Mouse (Mus musculus) yolk sac, embryonic 10.5 days (tissue): Measurements from ENCODE around the gene Mesd.
"Not testable (repeated sequence)": the region's sequence is repeated elsewhere in the genome, so short reads cannot be mapped to it uniquely, and the experiment has no call there.

Experiments used
- DNase-seq: peaks from one replicate; pipeline ENCODE4 v3.0.0-alpha.2; 2017; ENCODE audit warnings: low spot score

The Mesd gene

GRCm38 (mm10) chr7:83878676-83879448 is 5.4 kb upstream of the Mesd start:
- DNase-seq = peak; percentile 40

- DNase-seq = no peak
Measured at GRCm38 (mm10) chr7:83882150-83882632, 2.1 kb upstream of the Mesd start.

- peak; percentile 26 for DNase-seq
Measured at GRCm38 (mm10) chr7:83882633-83883275, 1.5 kb upstream of the Mesd start.

GRCm38 (mm10) chr7:83883276-83884020 is 818 bp upstream of the Mesd start:
- DNase-seq = peak; percentile 77

- DNase-seq = peak; percentile 22
Measured at GRCm38 (mm10) chr7:83884921-83885532, 761 bp downstream of the Mesd start.

- DNase-seq = peak; percentile 18
Measured at GRCm38 (mm10) chr7:83885835-83886234, 1.6 kb downstream of the Mesd start.

GRCm38 (mm10) chr7:83886366-83887129 is 2.3 kb downstream of the Mesd start:
- DNase-seq = no peak

GRCm38 (mm10) chr7:83889383-83889782 is 5.1 kb downstream of the Mesd start:
- no peak for DNase-seq

GRCm38 (mm10) chr7:83889946-83890345 is 5.7 kb downstream of the Mesd start:
- not testable (repeated sequence) for DNase-seq

GRCm38 (mm10) chr7:83891433-83892332 is 7.4 kb downstream of the Mesd start:
- peak; percentile 100 for DNase-seq

- DNase-seq = no peak
Measured at GRCm38 (mm10) chr7:83892333-83892669, 8.0 kb downstream of the Mesd start.

- no peak for DNase-seq
Measured at GRCm38 (mm10) chr7:83894348-83894747, 10.1 kb downstream of the Mesd start.

GRCm38 (mm10) chr7:83896077-83896740 is 11.9 kb downstream of the Mesd start:
- no peak for DNase-seq

GRCm38 (mm10) chr7:83898267-83898666 is 14.0 kb downstream of the Mesd start:
- no peak for DNase-seq

- no peak for DNase-seq
Measured at GRCm38 (mm10) chr7:83900519-83900918, 16.3 kb downstream of the Mesd start.

- DNase-seq = no peak
Measured at GRCm38 (mm10) chr7:83901425-83901824, 17.2 kb downstream of the Mesd start.

GRCm38 (mm10) chr7:83902296-83903145 is 18.3 kb downstream of the Mesd start:
- DNase-seq = peak; percentile 42

GRCm38 (mm10) chr7:83904831-83905230 is 20.6 kb downstream of the Mesd start:
- no peak for DNase-seq

GRCm38 (mm10) chr7:83911909-83912308 is 27.6 kb downstream of the Mesd start:
- no peak for DNase-seq
